Mouse (Mus musculus) intestine, postnatal 0 days (tissue): ENCODE data around the gene Slc11a2. TPM values are rescaled to one million over a fixed set of nuclear protein-coding genes. Genes with fewer than 3 reads are reported as not detected.
"Not testable (repeated sequence)": the region's sequence is repeated elsewhere in the genome, so short reads cannot be mapped to it uniquely, and the experiment has no call there.

Experiments used
- ATAC-seq: fragments of 200-750 bp; cut with Nextera tagmentation; 2 replicates; pipeline ENCODE4 v1.8.0; 2017; ENCODE audit warnings: mild to moderate bottlenecking, moderate TSS enrichment, moderate library complexity
- H3K27ac ChIP-seq: fragments of 300-500 bp; sonication (generic); 2 replicates; pipeline ENCODE4 v1.5.1; 2014; ENCODE audit warnings: mild to moderate bottlenecking, low read depth, low read length, moderate library complexity
- H3K27me3 ChIP-seq: fragments of 300-500 bp; sonication (generic); replicated peaks from 2 replicates; pipeline ENCODE4 v1.6.1; 2014; ENCODE audit warnings: low read length, mixed read lengths; ENCODE audit not compliant: control insufficient read depth, insufficient read depth
- H3K36me3 ChIP-seq: fragments of 300-500 bp; sonication (generic); 2 replicates; pipeline ENCODE4 v1.6.1; 2014; ENCODE audit warnings: mild to moderate bottlenecking, moderate library complexity; ENCODE audit not compliant: control insufficient read depth, insufficient read depth
- H3K4me1 ChIP-seq: fragments of 300-500 bp; sonication (generic); replicated peaks from 2 replicates; pipeline ENCODE4 v1.6.1; 2014; ENCODE audit warnings: antibody characterized with exemption, low read length, mixed read lengths; ENCODE audit not compliant: control insufficient read depth, insufficient read depth
- H3K4me2 ChIP-seq: fragments of 300-500 bp; sonication (generic); replicated peaks from 2 replicates; pipeline ENCODE4 v1.6.1; 2014; ENCODE audit warnings: low read depth, mild to moderate bottlenecking, moderate library complexity
- H3K4me3 ChIP-seq: fragments of 300-500 bp; sonication (generic); 2 replicates; pipeline ENCODE4 v1.5.1; 2014; ENCODE audit warnings: low read depth, low read length
- H3K9ac ChIP-seq: fragments of 300-500 bp; sonication (generic); 2 replicates; pipeline ENCODE4 v1.6.1; 2014; ENCODE audit warnings: mild to moderate bottlenecking, low read depth, low read length
- H3K9me3 ChIP-seq: fragments of 300-500 bp; sonication (generic); 2 replicates; pipeline ENCODE4 v1.6.1; 2016; ENCODE audit warnings: mixed run types; ENCODE audit not compliant: control insufficient read depth
- CTCF ChIP-seq: sonication (generic); IDR thresholded peaks from 2 replicates; pipeline ENCODE4 v1.5.1; 2016; ENCODE audit warnings: low read depth, mild to moderate bottlenecking, control low read depth, antibody characterized with exemption, moderate library complexity
- WGBS: fragments of 180-500 bp; shearing (Covaris S2); extraction: QIAGEN DNeasy Blood & Tissue Kit; methylation state at CpG from one replicate; pipeline ENCODE4 v1.1.7; 2014; 5-methylcytosine and 5-hydroxymethylcytosine counted together
- polyA plus RNA-seq: library from polyadenylated mRNA; unstranded; fragments of >200 nt; fragmentation: Nextera tagmentation; extraction: Ambion mirVana; gene quantifications from 2 replicates; pipeline ENCODE4 v1.2.1, GENCODE M21; 2015

Slc11a2 gene
- polyA plus RNA-seq, 1 experiment from 2014 or later: 44.7 TPM

DNA sequence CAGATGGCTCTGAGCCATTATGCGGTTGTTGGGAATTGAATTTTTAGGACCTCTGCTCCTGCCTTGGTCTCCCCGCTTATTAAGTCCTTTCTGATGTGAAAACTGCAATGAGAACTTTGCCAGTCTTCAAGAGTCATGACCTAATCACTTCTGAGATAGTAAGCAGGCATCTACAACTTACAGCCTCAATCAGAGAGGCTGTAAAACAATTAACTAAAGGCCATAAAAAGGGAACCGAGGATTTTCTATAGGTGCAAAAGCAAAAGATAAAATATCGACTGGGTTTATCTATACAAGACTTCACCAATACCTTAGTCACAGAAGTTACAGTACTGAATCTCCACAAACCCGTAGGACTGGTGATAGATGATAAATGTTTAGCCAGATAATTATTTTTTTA, 69.0 kb downstream of the Slc11a2 start:
- peak; percentile 73; the same call in 1 of the 2 replicates for ATAC-seq
- WGBS: 31% methylated on average over 5 of the region's 5 CpGs
- no peaks in the 10 kb centered on the region for H3K9me3 ChIP-seq

DNA sequence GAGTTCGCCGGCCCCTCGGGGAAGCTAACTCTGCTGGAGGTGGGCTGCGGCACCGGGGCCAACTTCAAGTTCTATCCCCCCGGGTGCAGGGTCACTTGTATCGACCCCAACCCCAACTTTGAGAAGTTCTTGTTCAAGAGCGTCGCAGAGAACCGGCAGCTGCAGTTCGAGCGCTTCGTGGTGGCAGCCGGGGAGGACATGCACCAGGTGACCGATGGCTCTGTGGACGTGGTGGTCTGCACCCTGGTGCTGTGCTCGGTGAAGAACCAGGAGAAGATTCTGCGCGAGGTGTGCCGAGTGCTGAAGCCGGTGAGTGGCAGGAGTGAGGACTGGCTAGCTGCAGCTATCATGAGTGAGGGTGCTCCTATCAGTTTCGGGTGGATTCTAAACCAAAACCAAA, 71.5 kb downstream of the Slc11a2 start:
- H3K27me3 ChIP-seq, H3K4me3 ChIP-seq, ATAC-seq, H3K4me1 ChIP-seq, H3K36me3 ChIP-seq, H3K9ac ChIP-seq, H3K4me2 ChIP-seq, H3K9me3 ChIP-seq, H3K27ac ChIP-seq: not testable (repeated sequence)
- 96% methylated on average over 9 of the region's 22 CpGs for WGBS

More for the DNA sequence above, 69.0 kb downstream of the Slc11a2 start:
- H3K4me1 ChIP-seq: no peaks in the 10 kb centered on the region
- no peak overlapping the region for H3K9ac ChIP-seq
- H3K27ac ChIP-seq: no peak overlapping the region
- no peak for TF ChIP-seq CTCF
- no peak overlapping the region for H3K4me2 ChIP-seq
- no peak overlapping the region for H3K4me3 ChIP-seq
- H3K27me3 ChIP-seq: 0 out of 2 replicates have a peak, but pooled peaks cover 12% of the 10 kb centered on the region
- H3K36me3 ChIP-seq: no peaks in the 10 kb centered on the region

DNA sequence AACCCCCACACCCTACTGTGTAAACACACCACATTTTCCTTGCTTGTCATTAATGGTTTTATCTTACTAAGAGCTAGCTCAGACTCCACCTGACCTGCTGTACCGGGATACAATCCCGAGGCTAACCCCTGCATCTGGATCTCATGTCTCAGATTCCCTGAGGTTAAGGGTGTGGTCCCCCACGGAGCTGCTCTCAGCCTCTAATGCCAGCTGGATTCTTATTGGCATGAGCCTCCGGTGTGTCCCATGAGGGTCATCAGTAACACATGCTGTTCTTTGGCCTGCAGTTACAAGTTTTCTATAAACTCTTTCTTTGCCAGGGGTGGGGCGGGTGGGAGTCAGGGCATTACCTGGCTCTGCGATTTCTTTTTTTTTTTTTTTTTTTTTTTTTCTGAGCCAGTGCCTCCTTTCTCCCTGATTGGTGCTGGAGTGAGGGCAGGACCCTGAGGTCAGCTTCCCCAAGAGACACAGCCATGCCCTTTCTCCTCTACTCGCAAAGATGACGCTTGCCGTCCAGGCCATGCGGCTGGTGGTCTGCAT, 72.1 kb downstream of the Slc11a2 start, which contains the start of the genes Methig1 and Mettl7a2:
Methig1 (plus strand) TSS at position 439 of the 540 bp plus-strand sequence.
Mettl7a2 (plus strand) TSS at position 490 of the 540 bp plus-strand sequence.
- no peak within 1 kb of the TSS for H3K4me2 ChIP-seq
- TF ChIP-seq CTCF: no peak
- WGBS: 70% methylated on average over 10 of the region's 10 CpGs
- no peak within 1 kb of the TSS for H3K9ac ChIP-seq
- no peaks in the 10 kb centered on the region for H3K9me3 ChIP-seq
- no peaks in the 10 kb centered on the region for H3K36me3 ChIP-seq
- H3K27ac ChIP-seq: no peak within 1 kb of the TSS
- no peak within 1 kb of the TSS for H3K4me3 ChIP-seq
- 0 out of 2 replicates have a peak, but pooled peaks have one; percentile 20 for ATAC-seq
- 0 out of 2 replicates have a peak, but pooled peaks cover 5% of the 10 kb centered on the region for H3K27me3 ChIP-seq
- H3K4me1 ChIP-seq: no peaks in the 10 kb centered on the region

DNA sequence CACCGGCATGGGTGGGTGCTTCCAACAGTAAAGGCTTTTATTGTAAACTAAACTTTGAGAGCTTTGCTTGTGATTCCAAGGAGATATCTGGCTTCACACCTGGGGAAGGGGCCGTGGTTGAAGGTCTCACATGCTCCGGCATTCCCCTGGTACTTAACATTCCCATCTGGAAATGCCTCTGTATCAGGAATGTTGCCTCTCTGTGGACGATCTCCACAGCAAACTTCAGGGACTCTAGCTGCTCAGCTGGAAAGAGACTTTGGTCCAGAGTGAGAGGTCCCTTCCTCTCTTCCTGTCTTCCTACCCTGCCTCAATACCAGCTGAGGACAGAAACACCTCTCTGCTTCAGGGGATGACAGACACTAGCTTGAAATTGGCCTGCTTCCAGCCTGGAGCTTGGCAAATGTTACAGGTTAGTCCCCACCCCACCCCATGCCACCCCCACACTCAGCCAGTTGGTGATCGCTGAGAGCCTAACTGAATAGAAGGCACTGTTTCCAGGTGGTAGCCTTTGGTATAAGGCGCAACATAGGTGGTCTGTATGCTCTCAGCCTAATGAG, 73.3 kb downstream of the Slc11a2 start:
- no peak overlapping the region for H3K27ac ChIP-seq
- H3K4me1 ChIP-seq: no peaks in the 10 kb centered on the region
- H3K9me3 ChIP-seq: no peaks in the 10 kb centered on the region
- H3K4me3 ChIP-seq: no peak overlapping the region
- no peak overlapping the region for H3K9ac ChIP-seq
- 0 out of 2 replicates have a peak, but pooled peaks cover 5% of the 10 kb centered on the region for H3K27me3 ChIP-seq
- H3K4me2 ChIP-seq: no peak overlapping the region
- no peak for ATAC-seq
- WGBS: 65% methylated on average over 6 of the region's 6 CpGs
- TF ChIP-seq CTCF: no peak
- no peaks in the 10 kb centered on the region for H3K36me3 ChIP-seq

DNA sequence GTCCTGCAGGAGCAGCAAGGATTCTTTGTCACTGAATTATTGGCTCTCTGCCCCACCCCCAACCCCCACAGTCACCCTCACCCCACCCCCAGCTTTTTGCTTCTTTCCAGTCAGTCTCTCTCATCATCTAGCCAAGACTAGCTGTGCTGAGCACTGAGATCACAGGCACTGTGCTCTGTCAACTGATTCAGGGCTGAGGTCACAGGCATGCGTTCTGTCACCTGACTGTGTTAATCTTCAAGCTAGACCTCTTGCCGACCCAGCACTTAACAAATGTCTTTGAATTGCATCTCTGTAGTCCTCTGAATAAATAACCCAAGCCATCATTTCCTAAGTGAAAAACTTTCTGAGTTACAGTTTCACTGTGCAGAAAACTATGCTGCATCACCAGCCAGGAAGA, 75.4 kb downstream of the Slc11a2 start:
- no peak overlapping the region for H3K4me3 ChIP-seq
- no peak for TF ChIP-seq CTCF
- no peak overlapping the region for H3K9ac ChIP-seq
- H3K4me2 ChIP-seq: no peak overlapping the region
- 21% methylated on average over 2 of the region's 2 CpGs for WGBS
- ATAC-seq: 0 out of 2 replicates have a peak, but pooled peaks have one; percentile 39
- H3K4me1 ChIP-seq: no peaks in the 10 kb centered on the region
- no peaks in the 10 kb centered on the region for H3K36me3 ChIP-seq
- H3K27ac ChIP-seq: no peak overlapping the region
- 0 out of 2 replicates have a peak, but pooled peaks cover 4% of the 10 kb centered on the region for H3K27me3 ChIP-seq
- H3K9me3 ChIP-seq: no peaks in the 10 kb centered on the region

DNA sequence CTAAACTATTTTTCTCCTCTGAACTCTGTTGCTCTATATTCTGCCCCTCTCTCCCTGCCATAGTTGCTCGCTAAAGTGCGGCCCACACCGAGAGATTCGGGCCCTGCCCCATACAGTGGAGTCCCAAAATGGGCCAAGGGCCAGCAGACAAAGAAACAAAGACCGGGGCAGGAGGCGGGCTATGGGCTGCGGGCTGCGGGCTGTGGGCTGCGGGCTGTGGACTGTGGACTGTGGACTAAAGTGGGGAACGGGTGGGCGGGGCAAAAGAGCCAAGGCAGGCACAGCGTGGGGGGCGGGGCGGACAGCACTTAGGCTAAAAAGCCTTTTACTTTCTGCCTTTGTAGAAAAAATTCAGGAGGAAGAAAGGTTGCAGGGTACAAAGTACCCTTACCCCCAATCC, 78.1 kb downstream of the Slc11a2 start:
- WGBS: 56% methylated on average over 14 of the region's 14 CpGs
- peak; percentile 43; the same call in 1 of the 2 replicates for ATAC-seq
- H3K36me3 ChIP-seq: no peaks in the 10 kb centered on the region

More for the DNA sequence above, 78.1 kb downstream of the Slc11a2 start:
- no peak overlapping the region for H3K27ac ChIP-seq
- H3K4me2 ChIP-seq: no peak overlapping the region
- no peak overlapping the region for H3K4me3 ChIP-seq
- no peaks in the 10 kb centered on the region for H3K9me3 ChIP-seq
- H3K9ac ChIP-seq: no peak overlapping the region
- no peaks in the 10 kb centered on the region for H3K4me1 ChIP-seq
- no peak for TF ChIP-seq CTCF
- no peaks in the 10 kb centered on the region for H3K27me3 ChIP-seq
